Mouse (Mus musculus) hindbrain, embryonic 15.5 days (tissue): Measurements from ENCODE around the gene Gm8947. TPM values are rescaled to one million over a fixed set of nuclear protein-coding genes. Genes with fewer than 3 reads are reported as not detected.

ENCODE experiments used
- ATAC-seq: fragments of 200-750 bp; cut with Nextera tagmentation; 2 replicates; pipeline ENCODE4 v1.8.0; 2017; ENCODE audit warnings: low read depth, moderate number of reproducible peaks, moderate TSS enrichment; ENCODE audit not compliant: low FRiP score
- H3K27ac ChIP-seq: fragments of 300-500 bp; sonication (generic); replicated peaks from 2 replicates; pipeline ENCODE4 v1.5.1; 2015; ENCODE audit warnings: mild to moderate bottlenecking, inconsistent platforms
- H3K27me3 ChIP-seq: fragments of 300-500 bp; sonication (generic); 2 replicates; pipeline ENCODE4 v1.6.1; 2015; ENCODE audit warnings: control low read depth, inconsistent platforms
- H3K36me3 ChIP-seq: fragments of 300-500 bp; sonication (generic); 2 replicates; pipeline ENCODE4 v1.6.1; 2015; ENCODE audit warnings: control low read depth, inconsistent platforms
- H3K4me1 ChIP-seq: fragments of 300-500 bp; sonication (generic); replicated peaks from 2 replicates; pipeline ENCODE4 v1.6.1; 2015; ENCODE audit warnings: control low read depth, inconsistent platforms
- H3K4me2 ChIP-seq: fragments of 300-500 bp; sonication (generic); 2 replicates; pipeline ENCODE4 v1.6.1; 2015; ENCODE audit warnings: moderate library complexity, mild to moderate bottlenecking, inconsistent platforms
- H3K4me3 ChIP-seq: fragments of 300-500 bp; sonication (generic); 2 replicates; pipeline ENCODE4 v1.5.1; 2015; ENCODE audit warnings: mild to moderate bottlenecking, inconsistent platforms
- H3K9ac ChIP-seq: fragments of 300-500 bp; sonication (generic); 2 replicates; pipeline ENCODE4 v1.6.1; 2015; ENCODE audit warnings: inconsistent platforms
- H3K9me3 ChIP-seq: fragments of 300-500 bp; sonication (generic); 2 replicates; pipeline ENCODE4 v1.6.1; 2016; ENCODE audit warnings: control low read depth, inconsistent platforms
- WGBS: fragments of 180-500 bp; shearing (Covaris S2); methylation state at CpG from one replicate; pipeline ENCODE4 v1.1.7; 2015; 5-methylcytosine and 5-hydroxymethylcytosine counted together
- polyA plus RNA-seq: library from polyadenylated mRNA; unstranded; fragments of >200 nt; fragmentation: Nextera tagmentation; extraction: Ambion mirVana; gene quantifications from 2 replicates; pipeline ENCODE4 v1.2.1, GENCODE M21; 2015

The Gm8947 gene
- polyA plus RNA-seq, 1 experiment from 2014 or later: not detected

- 80% methylated on average over 13 of the region's 13 CpGs for WGBS
- Histone ChIP-seq H3K27ac (no peak overlapping the region), H3K4me3 (no peak overlapping the region), H3K36me3 (no peaks in the 10 kb centered on the region), H3K4me1 (no peaks in the 10 kb centered on the region), H3K4me2 (no peak overlapping the region), H3K27me3 (no peaks in the 10 kb centered on the region), H3K9me3 (no peaks in the 10 kb centered on the region), H3K9ac (no peak overlapping the region)
- ATAC-seq: no peak
These were observed 44.2 kb downstream of the Gm8947 start for GRCm38 (mm10) chr1:151236141-151236930.

- Histone ChIP-seq H3K4me1 (no peaks in the 10 kb centered on the region), H3K36me3 (no peaks in the 10 kb centered on the region), H3K27ac (no peak overlapping the region), H3K4me3 (no peak overlapping the region), H3K9me3 (no peaks in the 10 kb centered on the region), H3K4me2 (no peak overlapping the region), H3K27me3 (no peaks in the 10 kb centered on the region), H3K9ac (no peak overlapping the region)
- ATAC-seq: no peak
- WGBS: 90% methylated on average over 3 of the region's 3 CpGs
These were observed 45.6 kb downstream of the Gm8947 start for GRCm38 (mm10) chr1:151237780-151238179.

GRCm38 (mm10) chr1:151243332-151243731, 51.2 kb downstream of the Gm8947 start:
- Histone ChIP-seq H3K4me2 (no peak overlapping the region), H3K36me3 (no peaks in the 10 kb centered on the region), H3K27ac (no peak overlapping the region), H3K27me3 (no peaks in the 10 kb centered on the region), H3K9me3 (no peaks in the 10 kb centered on the region), H3K4me1 (no peaks in the 10 kb centered on the region), H3K4me3 (no peak overlapping the region), H3K9ac (no peak overlapping the region)
- WGBS: 93% methylated on average over 4 of the region's 4 CpGs
- ATAC-seq: no peak

Other genes starting within 250 kb of the Gm8947 start
- 1.3 and 2.0 TPM in 2 replicates for gene Hmcn1, start 198.9 kb upstream of the Gm8947 start, polyA plus RNA-seq
- not detected in 2 replicates for gene Gm47985, start 9.8 kb upstream of the Gm8947 start, polyA plus RNA-seq
- not detected in 2 replicates for gene Gm47995, start 6.1 kb downstream of the Gm8947 start, polyA plus RNA-seq
- not detected in 2 replicates for gene 3110040M04Rik, start 11.7 kb downstream of the Gm8947 start, polyA plus RNA-seq
- gene Gm47996, start 17.8 kb downstream of the Gm8947 start, polyA plus RNA-seq: not detected in 2 replicates
- 223 and 225 TPM in 2 replicates for gene Ivns1abp, start 152.1 kb downstream of the Gm8947 start, polyA plus RNA-seq
- gene Swt1, start 236.1 kb downstream of the Gm8947 start, polyA plus RNA-seq: 11.5 and 17.9 TPM in 2 replicates
- gene Trmt1l, start 236.2 kb downstream of the Gm8947 start, polyA plus RNA-seq: 44.9 and 45.1 TPM in 2 replicates